Mouse (Mus musculus) activated CD4-positive, CD25-positive, alpha-beta regulatory T cell, adult 9 weeks (primary cell): Measurements from ENCODE around the gene Tmem120a. TPM values are rescaled to one million over a fixed set of nuclear protein-coding genes. Genes with fewer than 3 reads are reported as not detected.

ENCODE experiments used
- polyA plus RNA-seq: library from polyadenylated mRNA; unstranded; fragments of 100-300 nt; shearing (Covaris generic); gene quantifications from one replicate; pipeline ENCODE4 v1.2.1, GENCODE M21; 2017

Tmem120a gene
- 60.2 TPM for polyA plus RNA-seq

GRCm38 (mm10) chr5:135743741-135744609, at the start of gene Tmem120a:
Gene Tmem120a (minus strand): TSS chr5:135744448.

GRCm38 (mm10) chr5:135778471-135779445, 34.5 kb upstream of the Tmem120a start, which contains the start of gene Mdh2:
Gene Mdh2 (plus strand): TSS chr5:135778480.

GRCm38 (mm10) chr5:135777796-135778470, 33.7 kb upstream of the Tmem120a start, which contains the start of gene Styxl1:
Gene Styxl1 (minus strand): TSS chr5:135778385.

Other genes with a start within 250 kb of the Tmem120a start
- 15.7 TPM for gene Hip1, start 199.3 kb downstream of the Tmem120a start, polyA plus RNA-seq
- not detected for gene Ccl26, start 180.9 kb downstream of the Tmem120a start, polyA plus RNA-seq
- not detected for gene Ccl24, start 171.4 kb downstream of the Tmem120a start, polyA plus RNA-seq
- gene Rhbdd2, start 111.8 kb downstream of the Tmem120a start, polyA plus RNA-seq: 29.1 TPM
- gene Por, start 74.4 kb downstream of the Tmem120a start, polyA plus RNA-seq: 85.0 TPM
- 0.67 TPM for gene Styxl1, start 33.9 kb upstream of the Tmem120a start, polyA plus RNA-seq
- gene Mdh2, start 34.0 kb upstream of the Tmem120a start, polyA plus RNA-seq: 545 TPM
- gene Srrm3, start 62.4 kb upstream of the Tmem120a start, polyA plus RNA-seq: not detected
- 1.4 TPM for gene Hspb1, start 143.5 kb upstream of the Tmem120a start, polyA plus RNA-seq
- 74.8 TPM for gene Ywhag, start 190.2 kb upstream of the Tmem120a start, polyA plus RNA-seq
- 1.1 TPM for gene Ssc4d, start 230.1 kb upstream of the Tmem120a start, polyA plus RNA-seq
- not detected for gene Zp3, start 235.7 kb upstream of the Tmem120a start, polyA plus RNA-seq